Mouse (Mus musculus) adrenal gland, adult 18-20 months (tissue): Measurements from ENCODE around the gene Phactr4. TPM values are rescaled to one million over a fixed set of nuclear protein-coding genes. Genes with fewer than 3 reads are reported as not detected.

Experiments
- DNase-seq, 2 experiments: peaks; one replicate each; pipeline ENCODE4 v3.0.0; 2021 to 2022; ENCODE audit warnings: low spot score in 2 of 2
- long read RNA-seq, 2 experiments: library from polyadenylated mRNA; stranded (forward); transcript quantifications; one replicate each; pipeline ENCODE4 v2.0.0; 2021
- total RNA-seq, 2 experiments: library from RNA; stranded (reverse); gene quantifications; 1 replicate in 1 of 2; 2 replicates in 1 of 2; pipeline ENCODE4 v1.2.3; 2021

The Phactr4 gene
- 10 to 100 TPM; 41.6 to 81.7 TPM for total RNA-seq
- long read RNA-seq, experiment 1, partial matches to known transcripts: 1 of 3 reads
- long read RNA-seq, experiment 1, other reads (novel, unspliced or antisense): 2 of 3 reads
- long read RNA-seq, experiment 2, partial matches to known transcripts: 1 of 16 reads
- long read RNA-seq, experiment 2, other reads (novel, unspliced or antisense): 15 of 16 reads

DNA sequence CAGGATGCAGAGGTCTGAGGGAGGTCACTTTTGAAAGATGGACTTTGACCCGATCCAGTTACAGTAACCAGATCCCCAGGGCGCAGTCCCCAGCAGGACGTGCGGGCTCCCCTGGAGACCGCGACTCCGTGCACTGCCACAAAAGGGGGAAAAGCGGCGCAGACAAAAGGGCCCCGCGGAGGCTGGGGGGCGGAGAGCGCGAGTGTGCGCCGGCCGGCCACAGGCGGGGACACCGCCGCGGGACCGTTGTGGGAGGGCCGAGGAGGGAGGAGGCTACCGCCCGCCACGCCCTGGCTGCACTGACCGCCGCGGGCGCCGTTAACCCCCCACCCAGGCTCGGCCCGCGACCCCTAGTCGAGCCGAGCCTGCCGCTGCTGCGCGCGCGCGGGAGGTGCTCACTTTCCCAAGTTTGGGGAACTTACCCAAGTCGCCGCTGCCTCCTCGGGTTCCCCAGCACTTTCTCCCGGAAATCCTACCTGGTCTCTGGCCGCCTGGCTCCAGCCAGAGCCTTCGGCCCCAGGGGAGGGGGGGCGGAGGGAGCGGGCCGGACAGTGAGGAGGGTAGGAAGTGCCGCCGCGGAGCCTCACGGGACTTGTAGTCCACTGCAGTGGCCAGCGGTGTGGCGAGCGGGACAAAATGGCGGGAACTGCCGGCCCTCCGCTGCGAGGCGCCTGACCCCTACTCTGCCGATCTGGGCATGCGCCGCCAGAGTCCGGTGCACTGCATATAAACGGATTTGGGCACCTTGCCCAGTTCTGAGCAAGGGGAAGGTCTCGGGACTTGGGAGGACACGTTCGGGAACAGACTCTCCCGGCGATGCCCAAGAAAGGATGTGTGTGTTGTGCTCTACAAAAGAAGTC lies at the start of gene Phactr4:
Gene Phactr4 (minus strand): TSS at position 567 of the 860 bp plus-strand sequence.
- peak; percentile 93 to 96 for DNase-seq

- no peak for DNase-seq
These were observed 47.6 kb upstream of the Phactr4 start for GRCm38 (mm10) chr4:132469873-132470272.

GRCm38 (mm10) chr4:132464255-132464613 lies 41.9 kb upstream of the Phactr4 start:
- no peak for DNase-seq

DNA sequence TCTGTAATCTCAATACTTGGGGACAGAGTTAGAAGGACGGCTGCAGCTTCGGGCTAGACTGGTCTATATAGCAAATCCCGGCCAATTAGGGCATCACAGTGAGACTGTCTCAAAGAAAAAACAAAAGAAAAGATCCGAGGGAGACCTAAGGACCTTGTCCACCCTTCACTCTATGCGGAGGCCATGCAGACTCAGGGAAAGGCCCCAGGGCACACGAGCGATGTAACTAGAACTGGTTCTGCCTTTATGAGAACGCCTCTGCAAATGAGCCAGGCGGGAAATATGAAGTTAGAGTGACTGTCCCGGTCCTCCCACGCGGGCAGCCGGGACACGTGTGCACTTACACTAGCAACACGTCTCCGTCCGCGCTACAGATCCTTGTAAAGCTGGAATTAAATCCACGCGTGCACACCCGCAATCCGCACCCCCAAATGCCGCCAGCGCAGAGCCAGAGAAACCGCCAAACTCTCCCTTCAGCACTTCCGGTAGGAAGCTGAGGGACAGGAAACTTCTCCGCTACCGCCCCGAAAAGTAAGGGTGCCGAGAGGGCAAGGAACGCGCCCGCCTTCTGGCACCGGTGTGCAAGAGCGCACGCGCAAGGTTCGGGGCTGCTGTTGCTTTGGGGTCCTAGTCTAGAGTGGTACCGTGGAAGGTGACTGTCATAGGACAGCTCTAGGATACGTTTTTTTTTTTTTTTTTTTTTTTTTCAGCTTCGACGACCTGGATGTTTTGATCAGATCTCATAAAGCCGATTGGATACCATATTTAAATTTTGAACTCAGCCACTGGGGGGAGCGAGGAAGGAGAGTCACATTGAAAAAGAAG lies 41.4 kb upstream of the Phactr4 start, which contains the start of gene Med18:
Gene Med18 (minus strand): TSS at position 492 of the 825 bp plus-strand sequence.
- peak; percentile 89 to 90 for DNase-seq

DNA sequence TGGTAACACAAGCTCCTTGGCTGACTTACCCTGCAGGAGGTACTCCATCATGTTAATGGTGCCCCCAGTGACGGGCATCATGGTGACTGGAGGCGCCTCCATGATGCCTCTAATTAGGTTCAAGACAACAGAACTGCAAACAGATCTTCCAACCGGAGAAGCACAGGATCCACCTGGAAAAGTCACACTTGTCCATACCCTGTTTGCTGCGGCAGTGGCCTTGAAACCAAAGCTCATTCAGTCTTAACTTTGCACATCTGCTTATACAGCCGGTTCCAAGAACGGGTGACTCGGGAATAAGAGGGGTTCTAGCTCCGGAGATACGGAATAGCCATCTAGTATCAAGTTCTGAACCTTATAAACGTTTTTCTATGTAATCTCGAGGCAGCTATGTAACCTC lies 40.5 kb upstream of the Phactr4 start:
- DNase-seq: no peak

DNA sequence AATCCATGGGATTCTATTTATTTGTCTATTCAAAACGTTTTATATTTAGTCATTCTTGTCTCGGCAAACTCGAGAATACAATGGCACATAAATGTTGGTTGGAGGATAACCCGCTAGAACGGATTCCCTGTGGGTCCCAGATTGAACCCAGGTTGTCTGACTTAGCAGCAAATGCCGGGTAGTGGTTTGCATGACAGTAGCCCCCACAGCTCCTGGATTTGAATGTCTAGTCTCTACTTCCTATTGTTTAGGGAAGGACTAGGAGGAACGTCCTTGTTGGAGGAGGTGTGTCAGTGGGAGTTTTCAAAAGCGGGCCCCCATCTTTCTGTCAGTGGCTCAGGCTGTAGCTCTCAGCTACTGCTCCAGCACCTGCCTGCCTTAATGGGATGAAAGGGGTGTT lies 37.9 kb upstream of the Phactr4 start:
- no peak for DNase-seq

DNA sequence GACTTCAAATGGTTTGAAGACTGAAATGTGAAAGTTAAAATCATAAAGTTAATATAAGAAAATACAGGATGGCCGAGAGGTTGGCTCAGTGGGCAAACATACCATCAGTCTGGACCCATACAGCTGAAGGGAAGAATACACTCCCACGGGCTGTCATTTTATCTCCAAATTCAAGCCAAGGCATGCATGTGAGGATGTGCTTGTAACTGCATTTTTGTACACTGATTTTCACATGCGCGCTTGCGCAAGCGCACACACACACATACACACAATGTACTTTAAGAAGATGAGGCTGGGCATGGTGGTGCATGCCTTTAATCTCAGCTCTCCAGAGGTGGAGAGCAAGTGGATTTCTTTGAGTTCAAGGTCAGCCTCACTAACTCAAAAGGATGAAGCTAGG lies 33.3 kb upstream of the Phactr4 start:
- DNase-seq: no peak

DNA sequence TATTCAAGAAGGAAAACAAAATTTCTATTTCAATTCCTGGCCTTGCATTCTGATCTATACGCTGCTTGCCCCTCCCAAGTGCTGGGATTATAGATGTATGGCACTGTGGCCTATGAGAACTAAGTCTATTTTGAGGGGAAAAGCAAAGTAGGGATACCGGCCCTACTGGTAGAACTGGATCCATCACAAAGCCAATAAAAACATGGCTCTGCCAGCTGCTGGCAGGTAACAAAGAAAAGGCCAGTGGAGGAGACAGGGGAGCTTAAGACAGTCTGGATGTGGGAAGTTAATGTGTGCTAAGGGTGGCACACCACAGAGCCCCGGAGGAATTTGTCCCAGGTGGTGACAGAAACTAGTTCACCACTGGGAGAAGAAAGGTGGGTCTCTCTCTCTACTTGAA lies 32.9 kb upstream of the Phactr4 start:
- DNase-seq: no peak

GRCm38 (mm10) chr4:132454216-132454615 lies 31.9 kb upstream of the Phactr4 start:
- no peak for DNase-seq

DNA sequence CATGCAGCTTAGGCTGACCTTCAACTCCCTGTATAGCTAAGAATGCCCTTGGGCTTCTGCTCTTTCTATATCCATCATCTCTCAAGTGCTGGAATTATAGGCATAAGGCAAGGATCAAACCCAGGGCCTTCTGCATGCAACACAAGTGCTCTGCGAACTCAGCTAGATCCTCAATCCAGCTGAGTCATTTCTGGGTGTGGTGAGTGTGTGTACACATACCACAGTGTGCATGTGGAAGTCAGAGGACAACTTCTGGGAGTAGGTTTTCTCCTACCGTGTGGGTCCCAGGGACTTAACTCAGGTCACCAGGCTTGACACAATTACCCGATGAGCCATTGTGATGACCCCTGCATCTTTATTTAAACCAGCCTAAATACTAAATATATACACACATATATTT lies 27.5 kb upstream of the Phactr4 start:
- DNase-seq: no peak

DNA sequence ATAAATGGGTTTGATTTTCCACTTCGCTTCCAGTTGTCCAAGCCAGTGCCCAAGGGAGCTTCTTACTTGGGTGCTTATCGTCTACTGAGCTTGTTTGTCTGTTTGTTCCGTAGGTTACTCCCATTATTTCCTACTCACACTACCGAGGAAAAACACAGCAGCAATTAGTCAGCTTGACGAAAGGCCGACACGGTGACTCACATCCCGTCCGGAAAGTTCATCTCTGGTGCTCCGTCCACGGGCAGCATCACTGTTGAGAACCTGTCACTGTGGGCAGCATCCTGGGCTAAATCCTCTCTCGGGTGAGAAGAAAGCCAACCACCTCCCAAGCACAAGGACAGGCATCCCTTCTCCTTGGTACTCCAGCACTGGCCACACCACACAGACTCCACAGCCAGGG lies 23.8 kb upstream of the Phactr4 start:
- peak in 1 of 2 experiments; percentile 26 for DNase-seq

GRCm38 (mm10) chr4:132444516-132444915 lies 22.2 kb upstream of the Phactr4 start:
- no peak for DNase-seq

DNA sequence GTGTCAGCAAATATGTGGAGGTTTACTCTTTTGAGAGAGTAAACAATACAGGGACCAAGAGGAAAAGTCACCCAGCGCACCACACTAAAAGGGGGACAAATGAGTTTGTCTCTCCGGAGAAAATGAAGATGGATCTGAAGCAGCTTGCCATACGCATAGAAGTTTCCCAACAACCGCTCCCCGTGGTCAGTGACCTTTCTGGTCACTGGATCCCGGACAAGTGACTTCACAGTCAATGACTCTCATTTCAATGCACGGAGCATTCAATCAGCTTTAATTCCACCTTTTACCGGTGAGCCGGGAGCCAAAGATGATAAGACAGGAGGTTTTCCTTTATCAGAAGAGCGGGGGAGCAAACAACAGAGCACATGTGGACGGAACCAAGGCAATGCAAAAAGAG lies 15.6 kb upstream of the Phactr4 start:
- no peak for DNase-seq

DNA sequence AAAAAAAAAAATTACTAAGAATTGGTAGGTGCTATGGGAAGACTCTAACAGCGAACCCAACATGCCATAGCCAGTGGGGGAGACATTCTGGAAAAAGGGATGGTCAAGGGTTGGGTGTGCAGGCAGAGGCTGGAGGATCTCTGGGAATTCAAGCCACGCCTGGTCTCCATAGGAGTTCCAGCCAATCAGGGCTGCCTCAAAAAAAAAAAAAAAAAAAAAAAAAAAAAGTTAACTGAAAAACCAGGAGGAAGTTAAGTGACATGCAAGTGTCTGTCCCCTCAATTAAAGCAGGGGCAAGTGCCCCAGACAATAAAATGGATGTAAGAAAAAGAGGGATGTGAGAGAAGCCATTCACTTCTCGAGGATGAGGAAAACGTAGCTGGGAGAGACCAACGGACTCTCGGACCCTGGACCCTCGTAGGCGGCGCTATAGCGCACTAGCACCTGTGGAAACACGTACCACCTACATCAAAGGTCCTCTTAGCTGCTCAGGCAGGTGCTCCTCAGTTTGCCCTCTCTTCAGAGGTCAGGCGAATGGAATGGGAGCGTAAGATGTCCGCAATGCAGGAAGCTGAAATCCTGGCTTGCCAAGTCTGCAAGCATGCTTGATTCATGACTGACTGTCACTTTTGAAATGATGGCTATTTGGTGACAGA lies 10.6 kb upstream of the Phactr4 start:
- DNase-seq: no peak

DNA sequence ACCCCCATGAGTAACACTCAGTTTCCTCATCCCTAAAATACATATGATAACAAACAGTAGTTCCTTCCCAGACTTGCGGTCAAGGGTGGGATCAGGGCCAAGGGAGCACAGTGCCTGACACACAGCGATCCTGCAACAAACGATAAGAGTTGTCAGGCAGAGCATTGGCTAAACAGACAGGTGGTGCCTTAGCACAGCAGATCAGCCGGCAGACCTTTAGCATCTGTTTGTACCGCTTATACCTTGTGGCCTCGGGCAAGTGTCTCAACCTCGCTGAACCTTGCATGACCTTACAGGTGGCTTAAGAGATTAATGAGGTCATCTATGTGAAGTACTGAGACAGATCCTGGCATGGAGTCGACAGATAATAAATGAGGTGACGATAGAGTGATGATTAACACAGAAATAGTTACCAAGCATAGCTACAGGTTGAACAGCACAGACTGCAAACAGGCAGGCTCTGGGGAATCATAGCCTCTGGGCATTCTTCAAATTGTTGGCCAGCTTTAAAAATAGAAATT lies 5.8 kb upstream of the Phactr4 start:
- DNase-seq: no peak

DNA sequence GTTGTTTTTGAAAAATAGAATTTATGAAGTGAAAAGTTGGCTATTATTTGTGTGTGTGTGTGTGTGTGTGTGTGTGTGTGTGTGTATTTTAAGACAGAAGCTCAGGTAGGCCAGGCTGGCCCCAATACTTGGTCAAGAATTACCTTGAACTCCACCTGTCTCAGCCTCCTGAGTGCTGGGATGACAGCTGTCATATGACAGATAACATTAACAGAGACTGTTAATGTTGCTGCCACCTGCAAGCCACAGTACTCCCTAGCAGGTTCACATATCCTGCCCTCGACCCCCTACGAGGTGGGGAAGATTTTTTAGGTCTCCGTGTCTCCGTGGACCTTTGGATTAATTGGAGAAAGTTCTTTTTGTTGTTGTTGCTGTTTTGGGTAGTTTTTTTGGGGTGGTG lies 5.2 kb upstream of the Phactr4 start:
- no peak for DNase-seq

DNA sequence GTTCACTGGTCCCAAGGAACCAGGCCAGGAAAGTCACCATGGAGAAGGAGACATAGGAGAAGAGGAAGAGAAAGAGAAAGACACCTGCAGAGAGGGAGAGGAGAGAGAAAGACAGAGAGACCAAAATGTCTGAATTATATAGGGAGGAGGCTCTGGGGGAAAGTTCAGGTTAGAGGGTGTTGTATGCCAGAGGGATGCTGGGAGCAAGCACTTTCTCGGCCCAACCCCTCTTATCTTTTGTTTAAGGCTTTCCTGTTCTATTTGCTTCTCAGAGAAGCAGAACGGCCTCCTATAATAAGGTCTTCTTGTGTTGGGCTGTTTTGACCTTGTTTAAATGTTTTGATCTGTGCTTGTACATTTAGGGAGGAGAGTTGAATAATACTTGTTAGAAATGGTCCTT lies 3.7 kb upstream of the Phactr4 start:
- no peak for DNase-seq

GRCm38 (mm10) chr4:132424765-132425164 lies 2.5 kb upstream of the Phactr4 start:
- no peak for DNase-seq

GRCm38 (mm10) chr4:132421556-132421922 lies 750 bp downstream of the Phactr4 start:
- DNase-seq: peak in 1 of 2 experiments; percentile 23

- no peak for DNase-seq
These were observed 1.8 kb downstream of the Phactr4 start for GRCm38 (mm10) chr4:132420471-132420870.

DNA sequence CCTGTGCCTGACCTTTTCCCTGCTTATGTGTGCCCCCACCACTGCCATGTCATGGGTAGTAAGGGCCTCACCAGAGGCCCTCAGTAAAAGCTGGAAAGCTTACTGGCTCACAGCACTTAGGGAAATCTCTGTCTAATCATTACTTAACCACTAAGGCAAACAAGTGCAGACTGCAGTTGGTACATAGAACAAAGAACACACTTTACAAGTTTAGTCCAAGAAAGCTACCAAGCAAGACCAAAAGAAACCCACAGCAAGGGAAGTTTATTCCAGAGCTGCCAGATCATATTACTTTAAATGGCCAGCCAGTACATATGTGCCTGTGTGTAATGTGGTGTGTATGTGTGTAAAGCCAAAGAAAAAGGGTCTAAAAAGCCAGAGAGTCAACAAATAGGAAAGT lies 6.3 kb downstream of the Phactr4 start:
- no peak for DNase-seq
